Mouse (Mus musculus): ENCODE measurements around the gene Slc9a8.

DNA sequence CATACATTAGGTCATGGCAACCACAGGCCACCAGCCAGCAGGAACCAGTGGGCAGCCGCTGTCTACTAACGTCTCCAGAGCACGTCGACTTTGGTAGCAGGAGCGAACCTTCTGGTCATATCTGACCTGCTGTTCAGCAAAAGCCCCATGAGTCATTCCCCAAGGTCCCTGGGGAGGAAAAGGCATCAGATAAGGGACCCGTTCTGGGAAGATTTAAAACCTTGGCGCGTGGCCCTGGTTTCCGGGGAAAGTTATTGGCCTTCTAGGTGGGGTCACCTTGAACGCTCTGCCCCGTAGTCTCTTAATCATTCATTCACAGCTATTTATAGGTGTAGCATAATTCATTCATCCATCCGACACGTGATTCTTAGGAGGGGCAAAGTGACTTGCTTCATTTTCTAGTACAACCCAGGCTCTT, 37.8 kb upstream of the Slc9a8 start:
- TF ChIP-seq CTCF (IDR thresholded peaks at IDR 0.05; ENCODE audit: low read depth) (no peak), EP300 (optimal IDR thresholded peaks at IDR 0.05) (no peak)

All from stomach, postnatal 0 days (tissue).